ENCODE assay signal across 9 mouse cellular contexts in the genomic region with DNA sequence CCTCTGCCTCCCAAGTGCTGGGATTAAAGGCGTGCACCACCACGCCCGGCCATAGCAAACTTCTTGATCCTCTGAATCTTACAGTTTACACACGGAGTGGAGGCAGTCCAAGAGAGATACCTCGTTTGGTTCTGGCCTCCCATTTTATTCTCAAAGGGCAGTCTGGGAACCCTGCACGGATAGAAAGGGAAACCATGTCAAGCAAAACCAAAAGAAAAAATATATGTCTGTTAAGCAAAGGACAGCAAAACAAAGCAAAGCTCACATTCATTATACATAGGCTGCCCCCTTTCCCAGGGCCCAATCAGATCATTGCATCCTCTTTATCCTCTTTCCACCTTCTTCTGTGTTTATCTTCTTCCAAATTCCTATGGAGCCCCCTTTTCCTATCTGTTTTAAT. TPM values are rescaled to one million over a fixed set of nuclear protein-coding genes. Genes with fewer than 3 reads are reported as not detected.
A peak's percentile ranks its signal among the peaks of the same experiment; 100 is the strongest.
DNase-seq lines count a peak whose midpoint lies in the region; ATAC-seq and TF ChIP-seq lines count a peak whose summit lies in the region.
"Had no signal": no experiment of that assay in that cellular context is flagged by ENCODE, and none has a peak within 500 bp of the region (broad histone marks: within the 10 kb centered on the region; RNA-seq: fewer than 3 reads in every experiment).

No protein-coding gene starts in this region.

- no peaks in the 10 kb centered on the region for H3K4me1 ChIP-seq in ES-E14 (ENCODE audit: control insufficient read depth in 2 of 2, insufficient read depth in 2 of 2, low read length in 2 of 2, poor library complexity in 1 of 2)
- H3K4me1 ChIP-seq: liver, embryonic 13.5 days had no signal

- ATAC-seq in megakaryocyte progenitor cell, adult 5-6 weeks (replicated peaks; ENCODE audit: poor library complexity), result no peak

- peak overlapping the region; percentile 0; the same call in 1 of the 2 replicates for H3K27ac ChIP-seq in left cerebral cortex, adult 2 months
- no peak overlapping the region for H3K27ac ChIP-seq in ES-E14 (ENCODE audit: insufficient read depth, low read depth, low read length, poor library complexity, severe bottlenecking)
- H3K27ac ChIP-seq: liver, embryonic 13.5 days had no signal

- intact Hi-C loops in left cerebral cortex, adult 2 months (cut with DNase I), result no loop called here

- no peaks in the 10 kb centered on the region for H3K9me3 ChIP-seq in ES-E14 (ENCODE audit: control insufficient read depth, insufficient read depth, low read depth, low read length)
- H3K9me3 ChIP-seq: liver, embryonic 13.5 days had no signal

- no peak overlapping the region for H3K4me3 ChIP-seq in left cerebral cortex, adult 2 months
- no peak overlapping the region for H3K4me3 ChIP-seq in ES-E14 (ENCODE audit: insufficient read depth in 1 of 2, low read depth in 1 of 2, low read length in 2 of 2, poor library complexity in 1 of 2, severe bottlenecking in 1 of 2)
- H3K4me3 ChIP-seq: liver, embryonic 13.5 days had no signal

- no peak overlapping the region for H3K9ac ChIP-seq in ES-E14 (ENCODE audit: insufficient read depth, low read depth, low read length, poor library complexity, severe bottlenecking)
- H3K9ac ChIP-seq: liver, embryonic 13.5 days had no signal

- no peaks in the 10 kb centered on the region for H3K36me3 ChIP-seq in ES-E14 (ENCODE audit: control insufficient read depth, insufficient read depth, low read length, poor library complexity, severe bottlenecking)
- H3K36me3 ChIP-seq: liver, embryonic 13.5 days had no signal

- TF ChIP-seq CTCF in left cerebral cortex, adult 2 months (IDR thresholded peaks at IDR 0.05), result no peak

- in situ Hi-C loops in ES-E14 (cut with MboI; ENCODE audit: low sequenced_read_pairs in 2 of 2, unreplicated experiment in 2 of 2), result no loop called here

- peak; percentile 27 to 38 for DNase-seq in adrenal gland, postnatal 4 days (ENCODE audit: low spot score in 2 of 2)
- DNase-seq in adrenal gland, postnatal 36 days, result no peak
- peak; percentile 31 to 42 for DNase-seq in left cerebral cortex, adult 2 months (ENCODE audit: extremely low spot score in 1 of 2, low spot score in 2 of 2)
- no peak for DNase-seq in left cerebral cortex, adult 11 months (ENCODE audit: low spot score)
- peak; percentile 73 for DNase-seq in ES-E14 (ENCODE audit: low read depth, low spot score)
- DNase-seq in mesoderm, embryonic 11.5 days (ENCODE audit: low read depth, low spot score), result peak; percentile 36
- DNase-seq in neural tube, embryonic 10.5 days (ENCODE audit: extremely low spot score, low spot score), result no peak
- DNase-seq: liver, embryonic 13.5 days had no signal

TF ChIP-seq in ES-E14, 5 proteins besides CTCF, POLR2A, EP300 and RAD21:
- TF ChIP-seq ZC3H11A (IDR thresholded peaks at IDR 0.05; ENCODE audit: borderline replicate concordance, low read depth, low read length) (no peak), CHD2 (IDR thresholded peaks at IDR 0.05; ENCODE audit: low read depth, low read length) (no peak), HCFC1 (IDR thresholded peaks at IDR 0.05; ENCODE audit: borderline replicate concordance, insufficient read depth, low read length) (no peak), ZNF384 (IDR thresholded peaks at IDR 0.05; ENCODE audit: low read depth, low read length) (no peak), MAFK (IDR thresholded peaks at IDR 0.05; ENCODE audit: insufficient read depth, low read depth, low read length) (no peak)

RNA-seq across cellular contexts. Expression of a gene that starts 27.6 kb away (rescaled TPM):
- 100 to 1,000 TPM; 101 to 118 TPM for total RNA-seq in adrenal gland, postnatal 4 days (2021)
- total RNA-seq in adrenal gland, postnatal 36 days (2021), result 100 to 1,000 TPM; 144 to 149 TPM
- total RNA-seq in left cerebral cortex, adult 2 months (2021), result 100 to 1,000 TPM; 109 to 114 TPM
- 120 and 124 TPM in 2 replicates for total RNA-seq in ES-E14 (2012; rRNA removed)
- total RNA-seq in megakaryocyte progenitor cell, adult 5-6 weeks (2015), result 135 and 167 TPM in 2 replicates
- total RNA-seq in megakaryocyte progenitor cell, adult 5-6 weeks (2017), result 94.5 and 99.4 TPM in 2 replicates

RNA-seq across cellular contexts. Expression of a gene that starts 27.7 kb away (rescaled TPM):
- total RNA-seq in adrenal gland, postnatal 4 days (2021), result 10 to 100 TPM; 24.3 to 27.7 TPM
- 10 to 100 TPM; 40.5 to 50.6 TPM for total RNA-seq in adrenal gland, postnatal 36 days (2021)
- total RNA-seq in left cerebral cortex, adult 2 months (2021), result 100 to 1,000 TPM; 133 to 146 TPM
- total RNA-seq in ES-E14 (2012; rRNA removed), result 17.6 and 22.7 TPM in 2 replicates
- 16.1 and 17.1 TPM in 2 replicates for total RNA-seq in megakaryocyte progenitor cell, adult 5-6 weeks (2015)
- 19.8 and 32.5 TPM in 2 replicates for total RNA-seq in megakaryocyte progenitor cell, adult 5-6 weeks (2017)

Comparison
In these comparisons a context has a peak if more than half of its experiments do, and no peak if none do; other contexts are left out.
1. DNase-seq: peak in adrenal gland, postnatal 4 days (2 of 2), left cerebral cortex, adult 2 months (2 of 2), ES-E14 (single experiment) and mesoderm, embryonic 11.5 days (single experiment); none in adrenal gland, postnatal 36 days (0 of 2), left cerebral cortex, adult 11 months (single experiment) and neural tube, embryonic 10.5 days (single experiment).